ENCODE assay signal across 22 mouse cellular contexts in the genomic region with DNA sequence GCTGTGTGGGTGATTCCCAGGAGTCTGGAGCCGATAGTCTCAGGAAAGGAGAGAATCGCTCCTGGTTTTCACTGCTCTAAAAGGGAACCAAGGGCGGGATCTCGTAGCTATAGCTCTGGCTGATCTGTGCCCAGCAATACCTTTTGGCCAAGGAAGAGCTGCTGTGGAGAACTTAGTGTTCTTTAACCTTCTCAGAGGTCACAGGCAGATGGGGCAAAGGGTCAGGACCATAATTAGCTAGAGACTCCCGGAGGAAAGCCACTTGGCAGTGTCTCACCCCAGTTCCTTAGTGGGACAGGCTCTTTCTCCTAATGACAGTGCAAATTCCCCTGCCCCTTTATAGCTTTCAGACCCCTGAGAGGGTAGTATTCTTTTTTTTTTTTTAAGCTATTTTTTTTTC. TPM values are rescaled to one million over a fixed set of nuclear protein-coding genes. Genes with fewer than 3 reads are reported as not detected.
A peak's percentile ranks its signal among the peaks of the same experiment; 100 is the strongest.
DNase-seq lines count a peak whose midpoint lies in the region; TF ChIP-seq lines count a peak whose summit lies in the region.
"Had no signal": no experiment of that assay in that cellular context is flagged by ENCODE, and none has a peak within 500 bp of the region (broad histone marks: within the 10 kb centered on the region; RNA-seq: fewer than 3 reads in every experiment).

No protein-coding gene starts in this region.

- H3K27ac ChIP-seq in gastrocnemius, adult 2 months = peak overlapping the region; percentile 31
- peak overlapping the region; percentile 94 for H3K27ac ChIP-seq in brown adipose tissue, adult 24 weeks (replicated peaks; ENCODE audit: low read depth, low read length)
- H3K27ac ChIP-seq: embryonic facial prominence, embryonic 12.5 days; embryonic facial prominence, embryonic 15.5 days; heart, embryonic 15.5 days; hindbrain, embryonic 10.5 days; hindbrain, embryonic 13.5 days; intestine, embryonic 15.5 days had no signal

- peaks cover 17% of the 10 kb centered on the region for H3K4me1 ChIP-seq in brown adipose tissue, adult 24 weeks (ENCODE audit: control insufficient read depth, insufficient read depth, insufficient read length, low read length)
- H3K4me1 ChIP-seq: embryonic facial prominence, embryonic 12.5 days; embryonic facial prominence, embryonic 15.5 days; heart, embryonic 15.5 days; hindbrain, embryonic 10.5 days; hindbrain, embryonic 13.5 days; intestine, embryonic 15.5 days had no signal

- intact Hi-C loops in gastrocnemius, adult 2 months (cut with DNase I) = no loop called here

- no peak for DNase-seq in gastrocnemius, adult 2 months
- no peak for DNase-seq in gastrocnemius, adult 8-10 months (ENCODE audit: low spot score in 2 of 2)
- DNase-seq in kidney, adult 9 months = peak; percentile 25
- no peak for DNase-seq in kidney, postnatal 4 days
- DNase-seq in skeletal muscle tissue, adult 2 months (ENCODE audit: low read depth, low spot score) = peak; percentile 26
- DNase-seq: adrenal gland, adult 8-10 months; cerebellum, adult 18-20 months; cerebellum, adult 9-10 months; cerebellum, postnatal 14 days; forebrain, postnatal 0 days; gastrocnemius, postnatal 10 days; gastrocnemius, postnatal 36 days; heart, postnatal 10 days; heart, postnatal 36 days had no signal

- TF ChIP-seq CTCF in gastrocnemius, adult 2 months (IDR thresholded peaks at IDR 0.05) = no peak

- H3K4me3 ChIP-seq in gastrocnemius, adult 2 months = no peak overlapping the region
- no peak overlapping the region for H3K4me3 ChIP-seq in brown adipose tissue, adult 24 weeks (ENCODE audit: insufficient read depth, low read depth, low read length)
- H3K4me3 ChIP-seq: embryonic facial prominence, embryonic 12.5 days; embryonic facial prominence, embryonic 15.5 days; heart, embryonic 12.5 days; heart, embryonic 15.5 days; hindbrain, embryonic 10.5 days; hindbrain, embryonic 13.5 days; intestine, embryonic 15.5 days had no signal

RNA-seq across cellular contexts. Expression of gene Stim1, which starts 43.2 kb away (rescaled TPM):
- 100 to 1,000 TPM; 156 to 196 TPM for total RNA-seq in gastrocnemius, adult 2 months (2021)
- total RNA-seq in gastrocnemius, adult 8-10 months (2022) = 100 to 1,000 TPM; 159 to 172 (median 166) TPM
- polyA plus RNA-seq in brown adipose tissue, adult 24 weeks (2012; ENCODE audit: insufficient read depth, insufficient read length, missing spikeins) = 46.5 and 52.6 TPM in 2 replicates

RNA-seq across cellular contexts. Expression of gene Rhog, which starts 55.0 kb away (rescaled TPM):
- 10 to 100 TPM; 14.7 to 17.0 TPM for total RNA-seq in gastrocnemius, adult 2 months (2021)
- 10 to 100 TPM in 3 of 4 experiments, 1 to 10 TPM in 1; 8.9 to 14.8 (median 11.5) TPM for total RNA-seq in gastrocnemius, adult 8-10 months (2022)
- 25.4 and 29.6 TPM in 2 replicates for polyA plus RNA-seq in brown adipose tissue, adult 24 weeks (2012; ENCODE audit: insufficient read depth, insufficient read length, missing spikeins)

Comparison
In these comparisons a context has a peak if more than half of its experiments do, and no peak if none do; other contexts are left out.
1. DNase-seq: peak in kidney, adult 9 months (single experiment) and skeletal muscle tissue, adult 2 months (single experiment); none in gastrocnemius, adult 2 months (single experiment), gastrocnemius, adult 8-10 months (0 of 2) and kidney, postnatal 4 days (0 of 2).